Mouse (Mus musculus): ENCODE data around the gene Rpl24. TPM values are rescaled to one million over a fixed set of nuclear protein-coding genes. Genes with fewer than 3 reads are reported as not detected.

Rpl24 gene
- polyA plus RNA-seq, 1 experiment: 1,858 TPM

DNA sequence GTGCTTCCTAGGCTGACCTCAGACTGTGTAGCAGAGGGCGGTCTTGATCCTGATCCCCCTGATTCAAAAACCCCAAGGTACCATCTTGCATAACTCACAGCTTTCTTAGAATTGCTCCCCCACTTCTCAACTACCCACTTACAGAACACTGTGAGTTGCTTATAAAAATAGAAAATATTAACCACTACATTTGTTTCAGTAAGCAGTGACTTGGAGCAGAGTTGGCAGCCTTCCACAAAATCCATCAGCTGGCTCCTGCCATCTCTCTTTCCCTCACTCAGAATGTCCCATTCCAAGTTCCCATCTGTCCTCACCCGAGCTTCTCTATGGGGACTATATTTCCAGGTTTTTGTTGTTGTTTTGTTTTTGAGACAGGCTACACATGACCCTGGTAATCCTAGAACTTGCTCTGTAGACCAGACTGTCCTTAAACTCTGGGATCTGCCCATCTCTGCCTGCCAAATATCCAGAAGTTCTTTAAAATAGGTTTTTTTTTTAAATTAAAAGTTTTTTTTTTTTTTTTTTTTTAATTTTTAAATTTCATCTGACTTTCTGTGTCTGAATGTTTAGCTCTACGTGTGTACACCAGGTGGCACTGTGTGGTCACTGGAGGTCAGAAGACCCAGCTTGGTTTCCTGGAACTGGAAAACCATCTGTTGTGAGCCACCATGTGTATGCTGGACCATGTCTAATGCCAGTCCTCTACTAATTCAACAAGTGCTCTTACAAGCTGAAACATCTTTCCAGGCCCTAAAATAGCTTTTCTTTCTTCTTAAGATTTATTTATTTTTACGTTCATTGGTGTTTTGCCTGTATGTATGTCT, 1.7 kb upstream of the Rpl24 start:
- peaks cover 12% of the 10 kb centered on the region for H3K36me3 ChIP-seq (ENCODE audit: control insufficient read depth, insufficient read depth)
- H3K4me2 ChIP-seq (ENCODE audit: low read depth): peak overlapping the region; percentile 34
- TF ChIP-seq TCF12 (IDR thresholded peaks at IDR 0.05; ENCODE audit: insufficient read depth, poor library complexity, severe bottlenecking): no peak
- TF ChIP-seq SRF (IDR thresholded peaks at IDR 0.05; ENCODE audit: control insufficient read depth, insufficient read length, low read depth): no peak
- no peak for TF ChIP-seq TCF3 (IDR thresholded peaks at IDR 0.05; ENCODE audit: insufficient read length, low read depth)
- TF ChIP-seq USF1 (IDR thresholded peaks at IDR 0.05; ENCODE audit: low read depth): no peak
- no peak for TF ChIP-seq E2F4 (IDR thresholded peaks at IDR 0.05; ENCODE audit: insufficient read depth)
- TF ChIP-seq MYOD1 (IDR thresholded peaks at IDR 0.05; ENCODE audit: control insufficient read depth in 1 of 3, insufficient read length in 2 of 3, low read depth in 2 of 3): no peak
- no peak for TF ChIP-seq MAX (IDR thresholded peaks at IDR 0.05; ENCODE audit: low read depth)
- TF ChIP-seq MYOG (IDR thresholded peaks at IDR 0.05; ENCODE audit: control insufficient read depth in 1 of 3, insufficient read depth in 1 of 3, insufficient read length in 2 of 3, low read depth in 2 of 3): no peak
- no peak for TF ChIP-seq POLR2A (IDR thresholded peaks at IDR 0.05; ENCODE audit: insufficient read length, low read depth)
- no peak for TF ChIP-seq REST (IDR thresholded peaks at IDR 0.05; ENCODE audit: insufficient read depth, insufficient read length)
- no peak for TF ChIP-seq CEBPB (IDR thresholded peaks at IDR 0.05; ENCODE audit: insufficient read depth, poor library complexity, severe bottlenecking)
- TF ChIP-seq POLR2AphosphoS2 (IDR thresholded peaks at IDR 0.05; ENCODE audit: insufficient read length, low read depth): no peak
- no peak overlapping the region for H3ac ChIP-seq (ENCODE audit: control insufficient read depth, insufficient read length)
- peaks cover 29% of the 10 kb centered on the region for H3K79me2 ChIP-seq (ENCODE audit: control insufficient read depth, insufficient read depth)
- H3K27me3 ChIP-seq (ENCODE audit: control insufficient read depth, insufficient read depth, insufficient read length): no peaks in the 10 kb centered on the region
- no peak overlapping the region for H3K4me3 ChIP-seq

DNA sequence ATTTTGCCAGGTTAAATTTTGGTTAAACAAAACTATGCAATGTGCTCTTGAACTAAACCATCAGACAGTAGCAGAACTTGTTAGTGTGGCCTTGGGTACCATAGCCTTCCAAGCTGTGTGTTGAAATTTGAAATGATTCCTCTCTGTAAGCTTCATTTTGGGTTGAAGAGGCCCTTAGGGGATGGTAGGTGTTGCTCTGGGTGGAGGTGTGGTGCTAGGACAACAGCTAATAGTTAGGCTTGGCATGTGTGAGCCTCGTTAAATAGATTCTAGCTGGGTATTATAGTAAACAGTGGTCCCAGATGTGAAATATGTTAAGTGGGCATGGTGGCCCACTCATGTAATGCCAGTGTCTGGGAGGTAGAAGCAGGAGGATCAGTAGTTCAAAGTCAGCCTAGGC, 1.1 kb downstream of the Rpl24 start:
- peaks cover 36% of the 10 kb centered on the region for H3K36me3 ChIP-seq (ENCODE audit: control insufficient read depth, insufficient read depth)
- H3ac ChIP-seq (ENCODE audit: control insufficient read depth, insufficient read length): peak overlapping the region; percentile 86
- H3K27me3 ChIP-seq (ENCODE audit: control insufficient read depth, insufficient read depth, insufficient read length): no peaks in the 10 kb centered on the region
- TF ChIP-seq SRF (IDR thresholded peaks at IDR 0.05; ENCODE audit: control insufficient read depth, insufficient read length, low read depth): no peak
- TF ChIP-seq POLR2AphosphoS2 (IDR thresholded peaks at IDR 0.05; ENCODE audit: insufficient read length, low read depth): no peak
- no peak for TF ChIP-seq CEBPB (IDR thresholded peaks at IDR 0.05; ENCODE audit: insufficient read depth, poor library complexity, severe bottlenecking)
- TF ChIP-seq E2F4 (IDR thresholded peaks at IDR 0.05; ENCODE audit: insufficient read depth): no peak
- TF ChIP-seq MYOD1 (IDR thresholded peaks at IDR 0.05; ENCODE audit: control insufficient read depth in 1 of 3, insufficient read length in 2 of 3, low read depth in 2 of 3): no peak
- TF ChIP-seq TCF12 (IDR thresholded peaks at IDR 0.05; ENCODE audit: insufficient read depth, poor library complexity, severe bottlenecking): no peak
- no peak for TF ChIP-seq MAX (IDR thresholded peaks at IDR 0.05; ENCODE audit: low read depth)
- TF ChIP-seq POLR2A (IDR thresholded peaks at IDR 0.05; ENCODE audit: insufficient read length, low read depth): no peak
- no peak for TF ChIP-seq USF1 (IDR thresholded peaks at IDR 0.05; ENCODE audit: low read depth)
- no peak for TF ChIP-seq TCF3 (IDR thresholded peaks at IDR 0.05; ENCODE audit: insufficient read length, low read depth)
- no peak for TF ChIP-seq MYOG (IDR thresholded peaks at IDR 0.05; ENCODE audit: control insufficient read depth in 1 of 3, insufficient read depth in 1 of 3, insufficient read length in 2 of 3, low read depth in 2 of 3)
- no peak for TF ChIP-seq REST (IDR thresholded peaks at IDR 0.05; ENCODE audit: insufficient read depth, insufficient read length)
- peak overlapping the region; percentile 89 for H3K4me3 ChIP-seq
- peak overlapping the region; percentile 95 for H3K4me2 ChIP-seq (ENCODE audit: low read depth)
- H3K79me2 ChIP-seq (ENCODE audit: control insufficient read depth, insufficient read depth): peaks cover 44% of the 10 kb centered on the region

DNA sequence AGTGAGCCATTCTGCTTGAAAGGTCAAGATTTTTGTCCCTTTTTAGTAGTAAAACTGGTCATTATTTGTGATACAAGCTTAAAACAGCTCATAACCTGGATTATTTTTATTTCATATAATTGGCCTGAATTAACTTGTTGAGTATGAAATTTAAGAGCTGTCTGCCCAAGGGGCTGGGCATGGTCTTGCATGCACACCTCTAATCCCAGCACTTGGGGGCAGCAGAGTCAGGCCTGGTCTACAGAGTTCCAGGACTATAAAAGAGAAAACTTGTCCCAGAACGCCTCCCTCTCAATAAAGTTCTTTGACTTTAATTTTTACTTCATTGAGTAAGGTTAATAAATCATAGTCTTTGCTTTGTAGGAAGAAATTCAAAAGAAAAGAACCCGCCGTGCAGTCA, 3.1 kb downstream of the Rpl24 start:
- Histone ChIP-seq H3K27me3 (ENCODE audit: control insufficient read depth, insufficient read depth, insufficient read length) (no peaks in the 10 kb centered on the region), H3K36me3 (ENCODE audit: control insufficient read depth, insufficient read depth) (peaks cover 36% of the 10 kb centered on the region), H3K4me2 (ENCODE audit: low read depth) (peak overlapping the region; percentile 54), H3ac (ENCODE audit: control insufficient read depth, insufficient read length) (no peak overlapping the region), H3K79me2 (ENCODE audit: control insufficient read depth, insufficient read depth) (peaks cover 44% of the 10 kb centered on the region), H3K4me3 (no peak overlapping the region)
- TF ChIP-seq USF1 (IDR thresholded peaks at IDR 0.05; ENCODE audit: low read depth) (no peak), MYOD1 (IDR thresholded peaks at IDR 0.05; ENCODE audit: control insufficient read depth in 1 of 3, insufficient read length in 2 of 3, low read depth in 2 of 3) (no peak), REST (IDR thresholded peaks at IDR 0.05; ENCODE audit: insufficient read depth, insufficient read length) (no peak), POLR2A (IDR thresholded peaks at IDR 0.05; ENCODE audit: insufficient read length, low read depth) (no peak), POLR2AphosphoS2 (IDR thresholded peaks at IDR 0.05; ENCODE audit: insufficient read length, low read depth) (no peak), CEBPB (IDR thresholded peaks at IDR 0.05; ENCODE audit: insufficient read depth, poor library complexity, severe bottlenecking) (no peak), SRF (IDR thresholded peaks at IDR 0.05; ENCODE audit: control insufficient read depth, insufficient read length, low read depth) (no peak), MYOG (IDR thresholded peaks at IDR 0.05; ENCODE audit: control insufficient read depth in 1 of 3, insufficient read depth in 1 of 3, insufficient read length in 2 of 3, low read depth in 2 of 3) (no peak), TCF12 (IDR thresholded peaks at IDR 0.05; ENCODE audit: insufficient read depth, poor library complexity, severe bottlenecking) (no peak), E2F4 (IDR thresholded peaks at IDR 0.05; ENCODE audit: insufficient read depth) (no peak), MAX (IDR thresholded peaks at IDR 0.05; ENCODE audit: low read depth) (no peak), TCF3 (IDR thresholded peaks at IDR 0.05; ENCODE audit: insufficient read length, low read depth) (no peak)

DNA sequence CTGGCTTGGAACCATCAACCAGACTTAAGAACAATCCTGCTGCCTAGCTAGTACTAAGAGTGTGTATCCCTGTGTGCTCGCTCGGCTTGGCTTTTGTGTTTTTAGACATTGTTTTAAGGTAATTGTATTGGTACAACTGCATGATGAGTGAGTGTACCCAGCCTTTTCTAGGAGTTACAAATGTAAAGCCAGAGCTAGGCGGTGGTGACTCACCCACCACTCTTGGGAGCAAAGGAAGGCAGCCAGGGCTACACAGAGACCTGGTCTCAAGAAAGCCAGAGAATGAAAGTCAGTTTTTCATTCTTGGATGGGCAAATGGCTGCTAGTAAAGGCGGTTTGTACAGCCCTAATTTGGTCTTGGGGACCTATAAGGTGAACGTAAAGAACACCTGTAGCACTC, 4.3 kb downstream of the Rpl24 start:
- no peak overlapping the region for H3K4me3 ChIP-seq
- peak overlapping the region; percentile 54 for H3K4me2 ChIP-seq (ENCODE audit: low read depth)
- peaks cover 36% of the 10 kb centered on the region for H3K36me3 ChIP-seq (ENCODE audit: control insufficient read depth, insufficient read depth)
- no peak for TF ChIP-seq TCF3 (IDR thresholded peaks at IDR 0.05; ENCODE audit: insufficient read length, low read depth)
- no peak overlapping the region for H3ac ChIP-seq (ENCODE audit: control insufficient read depth, insufficient read length)
- no peaks in the 10 kb centered on the region for H3K27me3 ChIP-seq (ENCODE audit: control insufficient read depth, insufficient read depth, insufficient read length)
- H3K79me2 ChIP-seq (ENCODE audit: control insufficient read depth, insufficient read depth): peaks cover 54% of the 10 kb centered on the region
